Mouse (Mus musculus): ENCODE results near the gene Crnn.

Gene Crnn

GRCm38 (mm10) chr3:93144510-93145051 is at the start of gene Crnn:
Crnn (plus strand) TSS chr3:93144787.
- no peak for DNase-seq (ENCODE audit: low spot score)

- DNase-seq (ENCODE audit: low spot score) = no peak
Observed at GRCm38 (mm10) chr3:93096447-93096846, 48.1 kb upstream of the Crnn start.

- no peak for DNase-seq (ENCODE audit: low spot score)
Observed at GRCm38 (mm10) chr3:93111668-93112067, 32.9 kb upstream of the Crnn start.

GRCm38 (mm10) chr3:93114481-93114880 is 30.1 kb upstream of the Crnn start:
- DNase-seq (ENCODE audit: low spot score) = no peak

- DNase-seq (ENCODE audit: low spot score) = no peak
Observed at GRCm38 (mm10) chr3:93119101-93119500, 25.5 kb upstream of the Crnn start.

- DNase-seq (ENCODE audit: low spot score) = no peak
Observed at GRCm38 (mm10) chr3:93128052-93128451, 16.5 kb upstream of the Crnn start.

GRCm38 (mm10) chr3:93129076-93129475 is 15.5 kb upstream of the Crnn start:
- no peak for DNase-seq (ENCODE audit: low spot score)

GRCm38 (mm10) chr3:93130460-93130859 is 14.1 kb upstream of the Crnn start:
- DNase-seq (ENCODE audit: low spot score) = no peak

GRCm38 (mm10) chr3:93162502-93162901 is 17.9 kb downstream of the Crnn start:
- DNase-seq (ENCODE audit: low spot score) = no peak

GRCm38 (mm10) chr3:93162996-93163592 is 18.5 kb downstream of the Crnn start:
- no peak for DNase-seq (ENCODE audit: low spot score)

GRCm38 (mm10) chr3:93180856-93181255 is 36.3 kb downstream of the Crnn start:
- no peak for DNase-seq (ENCODE audit: low spot score)

- no peak for DNase-seq (ENCODE audit: low spot score)
Observed at GRCm38 (mm10) chr3:93196978-93197377, 52.4 kb downstream of the Crnn start, which contains the start of gene Flg2. Flg2 (plus strand) TSS chr3:93197278.
